Mouse (Mus musculus) CH12.LX (cell line): Measurements from ENCODE around the gene Pcbp2. TPM values are rescaled to one million over a fixed set of nuclear protein-coding genes. Genes with fewer than 3 reads are reported as not detected.

Experiments
- DNase-seq: peaks from one replicate; pipeline ENCODE4 v3.0.0-alpha.2; 2013; ENCODE audit errors: extremely low read depth
- H3K27ac ChIP-seq: 2 replicates; pipeline ENCODE4 v1.5.1; 2012; ENCODE audit warnings: low read depth, mild to moderate bottlenecking, control low read depth, moderate library complexity; ENCODE audit not compliant: insufficient read depth
- H3K27me3 ChIP-seq: replicated peaks from 2 replicates; pipeline ENCODE3; 2012; ENCODE audit warnings: inconsistent platforms
- H3K36me3 ChIP-seq, 2 experiments: replicated peaks in 1 of 2; 2 replicates each; pipeline versions ENCODE3 to v1.6.1; 2012; ENCODE audit warnings: inconsistent platforms in 1 of 2, low read length in 1 of 2, mild to moderate bottlenecking in 1 of 2, mixed read lengths in 1 of 2, moderate library complexity in 1 of 2; ENCODE audit not compliant: control insufficient read depth in 1 of 2, insufficient read depth in 1 of 2
- H3K4me1 ChIP-seq, 2 experiments: 2 replicates each; pipeline ENCODE4 v1.6.1; 2012; ENCODE audit warnings: inconsistent platforms in 1 of 2, moderate library complexity in 1 of 2; ENCODE audit not compliant: insufficient read depth in 2 of 2, control insufficient read depth in 1 of 2
- H3K4me2 ChIP-seq: 2 replicates; pipeline ENCODE4 v1.6.1; 2012; ENCODE audit warnings: low read depth, mild to moderate bottlenecking, control low read depth; ENCODE audit not compliant: poor library complexity, insufficient read depth, severe bottlenecking
- H3K4me3 ChIP-seq, 3 experiments: fragments of 150-350 bp in 1 of 3; sonication (generic) in 1 of 3; replicated peaks in 1 of 3; 2 replicates each; pipeline versions ENCODE3 to v1.5.1; 2011 to 2012; ENCODE audit warnings: low read depth in 2 of 3, low read length in 2 of 3, mild to moderate bottlenecking in 2 of 3, moderate library complexity in 2 of 3, control low read depth in 1 of 3, improper control_type of control experiment in 1 of 3, inconsistent platforms in 1 of 3, mixed read lengths in 1 of 3; ENCODE audit not compliant: poor library complexity in 1 of 3
- H3K79me2 ChIP-seq: replicated peaks from 2 replicates; pipeline ENCODE4 v1.6.1; 2012; ENCODE audit warnings: mild to moderate bottlenecking, moderate library complexity; ENCODE audit not compliant: control insufficient read depth, poor library complexity, insufficient read depth, severe bottlenecking; ENCODE audit errors: extremely low read depth
- H3K9ac ChIP-seq: 2 replicates; pipeline ENCODE4 v1.6.1; 2012; ENCODE audit warnings: low read depth, mild to moderate bottlenecking, control low read depth, moderate library complexity; ENCODE audit not compliant: insufficient read depth
- H3K9me3 ChIP-seq: replicated peaks from 2 replicates; pipeline ENCODE3; 2012; ENCODE audit warnings: low read length, inconsistent platforms, mixed read lengths
- CHD2 ChIP-seq: IDR thresholded peaks from 2 replicates; pipeline ENCODE4 v1.6.1; 2011; ENCODE audit warnings: low read length, improper control_type of control experiment
- ELF1 ChIP-seq: IDR thresholded peaks from 2 replicates; pipeline ENCODE4 v1.6.1; 2014; ENCODE audit warnings: low read depth, mild to moderate bottlenecking, inconsistent platforms, low read length, improper control_type of control experiment
- EP300 ChIP-seq: IDR thresholded peaks from 2 replicates; pipeline ENCODE4 v1.6.1; 2011; ENCODE audit warnings: low read length, improper control_type of control experiment
- HCFC1 ChIP-seq: IDR thresholded peaks from 2 replicates; pipeline ENCODE4 v1.6.1; 2012; ENCODE audit warnings: low read depth, mild to moderate bottlenecking, inconsistent platforms, low read length, improper control_type of control experiment
- JUND ChIP-seq: conservative IDR thresholded peaks from 2 replicates; pipeline ENCODE4 v1.6.1; 2011; ENCODE audit warnings: low read depth, low read length, improper control_type of control experiment
- KAT2A ChIP-seq: IDR thresholded peaks from 2 replicates; pipeline ENCODE4 v1.6.1; 2012; ENCODE audit warnings: low read length, improper control_type of control experiment, inconsistent platforms; ENCODE audit not compliant: insufficient replicate concordance
- MAFK ChIP-seq: IDR thresholded peaks from 2 replicates; pipeline ENCODE4 v1.6.1; 2011; ENCODE audit warnings: low read length, improper control_type of control experiment; ENCODE audit not compliant: insufficient replicate concordance
- MXI1 ChIP-seq: IDR thresholded peaks from 2 replicates; pipeline ENCODE4 v1.6.1; 2011; ENCODE audit warnings: mild to moderate bottlenecking, low read depth, low read length, improper control_type of control experiment
- NRF1 ChIP-seq: IDR thresholded peaks from 2 replicates; pipeline ENCODE4 v1.6.1; 2014; ENCODE audit warnings: low read depth, mild to moderate bottlenecking, inconsistent platforms, low read length, improper control_type of control experiment, moderate library complexity
- PAX5 ChIP-seq: IDR thresholded peaks from 2 replicates; pipeline ENCODE4 v1.6.1; 2012; ENCODE audit warnings: low read length, inconsistent platforms, mixed read lengths
- POLR2A ChIP-seq: IDR thresholded peaks from 2 replicates; pipeline ENCODE4 v1.6.1; 2011; ENCODE audit warnings: low read depth, mild to moderate bottlenecking, improper control_type of control experiment, low read length
- RAD21 ChIP-seq: IDR thresholded peaks from 2 replicates; pipeline ENCODE4 v1.6.1; 2011; ENCODE audit warnings: low read depth, mild to moderate bottlenecking, low read length, improper control_type of control experiment, moderate library complexity
- SIN3A ChIP-seq: IDR thresholded peaks from 2 replicates; pipeline ENCODE4 v1.6.1; 2012; ENCODE audit warnings: low read length, improper control_type of control experiment, inconsistent platforms
- SMC3 ChIP-seq: IDR thresholded peaks from 2 replicates; pipeline ENCODE4 v1.6.1; 2011; ENCODE audit warnings: low read depth, low read length, improper control_type of control experiment
- USF2 ChIP-seq: conservative IDR thresholded peaks from 2 replicates; pipeline ENCODE4 v1.6.1; 2011; ENCODE audit warnings: low read depth, low read length, improper control_type of control experiment
- ZC3H11A ChIP-seq: IDR thresholded peaks from 2 replicates; pipeline ENCODE4 v1.6.1; 2012; ENCODE audit warnings: low read depth, mild to moderate bottlenecking, inconsistent platforms, low read length, improper control_type of control experiment
- ZKSCAN1 ChIP-seq: IDR thresholded peaks from 2 replicates; pipeline ENCODE4 v1.6.1; 2012; ENCODE audit warnings: low read depth, inconsistent platforms, low read length, improper control_type of control experiment, borderline replicate concordance
- ZMIZ1 ChIP-seq: IDR thresholded peaks from 2 replicates; pipeline ENCODE4 v1.6.1; 2012; ENCODE audit warnings: low read depth, mild to moderate bottlenecking, inconsistent platforms, low read length, improper control_type of control experiment
- dilution Hi-C: fragments of 300-500 bp; cut with MboI; formaldehyde crosslinking; loops from 2 replicates; pipeline ENCODE4 v1.14.3; 2020; ENCODE audit warnings: low sequenced_read_pairs; ENCODE audit not compliant: extremely low pct_unique_long_range_greater_than_20kb, extremely low pct_ligation_motif_present
- in situ Hi-C: fragments of 300-500 bp; cut with MboI; formaldehyde crosslinking; loops from 3 replicates; pipeline ENCODE4 v1.14.3; 2019; ENCODE audit warnings: low sequenced_read_pairs, low pct_ligation_motif_present, low pct_unique_long_range_greater_than_20kb, mixed read lengths
- polyA plus RNA-seq: library from polyadenylated mRNA; unstranded; fragments of >175 nt; gene quantifications from 2 replicates; pipeline ENCODE4 v1.2.1, GENCODE M21; 2012; ENCODE audit warnings: low read depth; ENCODE audit not compliant: insufficient read length
- total RNA-seq, 2 experiments: library from RNA; depleted of rRNA; stranded (reverse); fragments of 300-350 nt in 1 of 2; fragments of >200 nt in 1 of 2; gene quantifications; 2 replicates each; pipeline ENCODE4 v1.2.3; 2012 to 2014

Pcbp2 gene
- total and polyA plus RNA-seq, 3 experiments = 281 to 1,545 (median 379) TPM

- no peak overlapping the region for H3K4me2 ChIP-seq
- H3K9ac ChIP-seq = no peak overlapping the region
- no peak overlapping the region for H3K27ac ChIP-seq
- no peak for TF ChIP-seq USF2
- no peak for TF ChIP-seq MAFK
- no peak for TF ChIP-seq NRF1
- TF ChIP-seq HCFC1 = no peak
- TF ChIP-seq POLR2A = no peak
- TF ChIP-seq CHD2 = no peak
- TF ChIP-seq SIN3A = no peak
- no peak for TF ChIP-seq MXI1
- in situ Hi-C loops (no loop called here), dilution Hi-C loops (no loop called here)
- H3K27me3 ChIP-seq = no peaks in the 10 kb centered on the region
- H3K4me1 ChIP-seq = peaks cover 13 to 27% of the 10 kb centered on the region in 2 experiments
- DNase-seq = no peak
- H3K9me3 ChIP-seq = no peaks in the 10 kb centered on the region
- peaks cover 32 to 50% of the 10 kb centered on the region in 2 experiments for H3K36me3 ChIP-seq
- no peaks in the 10 kb centered on the region for H3K79me2 ChIP-seq
- no peak overlapping the region for H3K4me3 ChIP-seq
These were observed 36.5 kb downstream of the Pcbp2 start for GRCm38 (mm10) chr15:102506864-102507263.

DNA sequence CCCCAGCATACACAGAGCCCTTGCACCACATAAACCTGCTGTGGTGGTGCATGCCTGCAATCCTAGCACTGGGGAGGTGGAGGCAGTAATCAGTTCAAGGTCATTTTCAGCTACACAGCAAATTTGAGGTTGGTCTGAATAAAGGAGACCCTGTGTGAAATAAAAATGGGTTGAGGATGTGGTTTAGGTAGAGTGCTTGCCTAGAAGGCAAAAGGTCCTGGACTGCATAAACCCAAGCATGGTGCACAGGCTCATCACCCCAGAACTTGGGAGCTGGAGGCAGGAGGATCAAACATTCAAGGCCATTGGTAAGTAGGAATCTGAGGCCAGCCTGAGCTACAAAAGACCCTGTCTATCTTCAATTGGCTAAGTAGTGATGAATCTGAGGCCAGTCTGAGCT is 37.2 kb downstream of the Pcbp2 start:
- H3K9me3 ChIP-seq = no peaks in the 10 kb centered on the region
- H3K4me2 ChIP-seq = no peak overlapping the region
- in situ Hi-C loops (no loop called here), dilution Hi-C loops (no loop called here)
- no peak overlapping the region for H3K27ac ChIP-seq
- no peaks in the 10 kb centered on the region for H3K27me3 ChIP-seq
- no peaks in the 10 kb centered on the region for H3K79me2 ChIP-seq
- peaks cover 17 to 34% of the 10 kb centered on the region in 2 experiments for H3K4me1 ChIP-seq
- no peak for DNase-seq
- H3K4me3 ChIP-seq = no peak overlapping the region
- H3K9ac ChIP-seq = no peak overlapping the region
- peaks cover 25 to 43% of the 10 kb centered on the region in 2 experiments for H3K36me3 ChIP-seq
- TF ChIP-seq KAT2A (no peak), CHD2 (no peak), ZKSCAN1 (no peak), SIN3A (no peak), SMC3 (no peak), ZC3H11A (no peak), EP300 (no peak), RAD21 (no peak), ZMIZ1 (no peak), ELF1 (no peak), JUND (no peak), POLR2A (no peak; the same call in none of the 2 replicates), PAX5 (no peak)
